Mouse (Mus musculus): ENCODE measurements around the gene Mrrf.

The Mrrf gene

DNA sequence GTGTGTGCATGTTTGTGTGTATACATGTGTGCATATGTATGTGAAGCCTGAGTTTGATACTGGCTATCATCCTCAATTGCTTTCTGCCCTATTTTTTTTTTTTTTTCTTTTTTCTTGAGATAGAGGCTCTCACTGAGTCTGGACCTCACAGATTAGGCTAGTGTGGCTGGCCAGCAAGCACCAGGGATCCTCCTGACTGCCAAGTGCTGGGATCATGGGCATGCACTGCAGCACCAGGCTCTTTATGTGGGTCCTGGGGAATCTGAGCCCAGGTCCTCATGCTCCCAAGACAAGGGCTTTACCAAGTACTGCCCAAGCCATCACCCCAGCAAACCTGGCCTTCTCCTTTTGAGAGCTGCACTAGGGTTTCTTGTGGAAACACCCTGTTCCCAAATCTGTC lies 87.2 kb downstream of the Mrrf start:
- no peak for DNase-seq (ENCODE audit: extremely low read depth, low read depth, low spot score)

DNA sequence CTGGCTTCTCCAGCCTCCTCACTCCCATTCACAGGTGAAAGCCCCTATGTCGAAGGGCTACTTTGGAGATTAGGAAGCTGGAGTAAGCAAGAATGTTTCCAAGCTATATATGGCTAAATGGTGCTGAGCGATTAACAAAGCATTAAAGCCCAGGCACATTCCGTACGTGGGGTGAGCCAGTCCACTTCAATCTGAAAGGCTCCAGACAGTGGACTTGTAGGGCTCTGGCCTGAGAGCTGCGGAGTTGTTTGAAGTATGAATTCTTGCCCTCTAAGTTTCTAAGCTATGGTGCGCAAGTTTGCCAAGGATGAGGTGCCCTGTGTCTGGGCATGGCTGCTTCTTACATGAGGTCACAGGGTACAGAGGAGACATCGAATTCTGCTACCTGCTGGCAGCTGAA lies 88.0 kb downstream of the Mrrf start:
- DNase-seq (ENCODE audit: extremely low read depth, low read depth, low spot score) = no peak

DNA sequence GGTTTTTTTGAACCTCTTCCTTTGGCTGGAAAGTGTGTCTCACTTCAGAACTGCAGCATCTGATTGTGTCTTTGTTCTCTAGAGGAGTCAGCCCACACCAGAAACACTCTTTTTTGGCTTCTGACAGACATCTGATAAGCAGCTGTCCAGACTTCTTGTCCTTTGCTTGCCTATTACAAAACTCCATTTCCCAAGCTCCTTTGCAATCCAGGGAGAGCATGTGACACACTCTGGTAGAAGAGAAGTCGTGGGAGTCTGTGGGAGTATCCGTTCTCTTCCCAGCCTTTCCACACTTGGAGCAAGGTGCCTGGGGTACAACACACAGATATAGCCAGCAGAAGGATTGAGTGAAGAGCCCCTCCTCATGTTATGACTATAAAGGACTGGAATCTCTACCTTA lies 88.4 kb downstream of the Mrrf start:
- no peak for DNase-seq (ENCODE audit: extremely low read depth, low read depth, low spot score)

DNA sequence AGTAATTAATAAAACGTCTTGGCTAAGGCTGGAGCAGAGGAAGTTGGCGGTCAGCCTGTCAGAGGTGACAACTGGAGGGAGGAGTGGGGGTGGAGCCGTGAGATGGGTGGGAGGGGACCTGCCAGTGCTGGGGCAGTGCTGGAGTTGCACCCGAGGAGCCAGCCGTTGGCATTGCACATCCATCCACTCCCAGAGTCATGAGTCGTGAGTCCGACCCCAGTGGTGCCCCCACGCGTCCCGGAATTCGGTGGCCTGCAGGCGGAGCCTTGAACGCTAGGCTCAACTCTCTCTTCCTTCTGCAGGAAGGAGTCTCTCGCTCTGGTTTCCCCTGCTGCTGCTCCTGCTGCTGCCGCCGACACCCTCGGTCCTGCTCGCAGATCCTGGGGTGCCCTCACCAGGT lies 94.2 kb downstream of the Mrrf start, which contains the start of gene Ptgs1:
Gene Ptgs1, plus strand, starts transcription at position 61 of the 400 bp plus-strand sequence.
- DNase-seq (ENCODE audit: extremely low read depth, low read depth, low spot score) = no peak

DNA sequence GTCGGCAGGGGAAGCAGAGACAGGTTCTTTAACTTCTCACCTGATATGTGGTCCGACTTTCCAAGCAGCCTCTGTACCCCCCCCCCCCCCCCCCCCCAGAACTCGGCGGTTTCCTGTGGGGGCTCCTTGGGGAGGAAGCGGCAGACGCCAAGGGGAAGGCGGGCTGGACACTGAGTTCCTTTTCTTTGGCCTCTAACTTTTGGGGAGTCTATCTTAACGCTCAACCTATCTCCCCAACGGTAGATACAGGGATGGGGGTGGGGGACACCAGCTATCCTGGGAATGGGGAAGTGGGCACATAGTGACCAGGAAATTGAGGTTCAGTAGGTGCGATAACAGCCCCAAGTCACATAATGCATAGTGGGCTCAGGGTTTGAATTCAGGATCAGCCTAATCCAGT lies 94.8 kb downstream of the Mrrf start:
- DNase-seq (ENCODE audit: extremely low read depth, low read depth, low spot score) = no peak

DNA sequence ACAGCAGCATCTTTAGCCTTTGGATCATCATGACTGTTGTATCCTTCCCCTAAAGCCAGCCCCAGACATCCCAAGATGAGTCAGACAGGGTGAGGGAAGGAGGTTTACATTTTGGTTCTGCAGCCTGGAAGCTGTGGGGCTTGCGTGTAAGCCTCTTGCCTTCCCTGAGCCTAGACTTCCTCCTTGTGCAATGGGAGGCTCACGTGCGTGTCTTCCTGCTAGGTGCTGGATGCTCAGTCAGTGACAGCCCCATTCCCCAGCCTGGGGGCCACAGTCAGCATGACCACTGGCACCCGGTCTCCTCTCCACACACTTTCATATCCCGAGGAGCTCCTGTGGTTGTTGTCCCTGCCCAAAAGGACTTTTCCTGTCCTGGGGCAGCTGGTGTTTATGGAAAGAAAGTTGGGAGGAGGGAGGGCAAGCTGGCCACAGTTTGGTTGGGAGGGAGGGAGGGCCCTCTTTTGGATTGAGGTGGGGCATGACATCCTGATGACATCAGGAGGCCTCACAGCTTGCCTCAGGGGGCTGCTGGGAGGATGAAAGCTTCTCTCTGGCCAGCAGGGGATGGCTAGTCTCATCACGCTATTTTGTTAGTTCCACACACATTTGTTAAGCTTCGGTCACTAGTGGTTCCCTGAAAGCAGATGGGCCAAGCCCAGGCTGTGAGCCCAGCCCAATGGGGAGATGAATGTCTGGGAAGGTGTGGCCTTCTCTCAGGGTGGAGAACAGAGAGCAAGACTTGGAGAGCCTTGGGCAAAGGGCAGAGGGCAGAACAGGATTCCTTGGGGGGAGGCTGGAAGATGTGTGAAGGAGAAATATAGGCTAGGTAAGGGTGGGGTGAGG lies 98.6 kb downstream of the Mrrf start:
- DNase-seq (ENCODE audit: extremely low read depth, low read depth, low spot score) = no peak

DNA sequence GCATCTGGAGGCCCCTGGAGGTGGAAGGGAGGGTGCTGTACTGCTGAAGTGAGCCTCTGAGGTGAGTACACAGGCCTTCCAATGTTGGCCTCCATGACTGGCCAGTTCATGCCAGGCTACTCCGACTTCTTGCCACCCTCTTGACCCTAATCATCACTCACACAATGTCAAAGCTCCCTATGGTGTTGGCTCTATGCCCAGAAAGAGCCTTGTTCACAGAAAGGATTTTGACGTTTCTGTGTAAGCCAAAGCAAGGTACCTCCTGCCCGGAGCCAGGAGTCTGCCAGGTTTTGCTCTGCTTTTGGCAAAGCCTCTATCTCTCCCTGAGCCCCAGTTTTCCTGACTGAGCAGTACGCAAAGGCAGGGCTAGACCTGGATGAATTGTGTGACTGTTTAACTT lies 99.7 kb downstream of the Mrrf start:
- DNase-seq (ENCODE audit: extremely low read depth, low read depth, low spot score) = no peak

DNA sequence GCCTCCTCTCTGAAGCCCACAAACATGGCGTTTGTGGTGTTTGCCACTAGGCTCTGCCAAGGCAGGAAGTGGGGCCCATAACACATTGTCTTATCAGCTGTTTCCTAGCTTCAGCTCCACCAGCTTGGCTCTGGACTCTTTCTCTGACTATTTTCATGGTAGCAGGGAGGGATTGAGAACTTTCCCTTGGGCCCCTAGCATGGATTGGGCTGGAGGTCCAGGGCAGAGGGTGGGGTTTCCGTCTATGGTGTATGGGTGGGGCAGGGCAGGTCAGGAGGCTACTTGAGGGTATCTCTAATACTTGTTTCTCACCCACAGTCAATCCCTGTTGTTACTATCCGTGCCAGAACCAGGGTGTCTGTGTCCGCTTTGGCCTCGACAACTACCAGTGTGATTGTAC lies 100.7 kb downstream of the Mrrf start:
- no peak for DNase-seq (ENCODE audit: extremely low read depth, low read depth, low spot score)

DNA sequence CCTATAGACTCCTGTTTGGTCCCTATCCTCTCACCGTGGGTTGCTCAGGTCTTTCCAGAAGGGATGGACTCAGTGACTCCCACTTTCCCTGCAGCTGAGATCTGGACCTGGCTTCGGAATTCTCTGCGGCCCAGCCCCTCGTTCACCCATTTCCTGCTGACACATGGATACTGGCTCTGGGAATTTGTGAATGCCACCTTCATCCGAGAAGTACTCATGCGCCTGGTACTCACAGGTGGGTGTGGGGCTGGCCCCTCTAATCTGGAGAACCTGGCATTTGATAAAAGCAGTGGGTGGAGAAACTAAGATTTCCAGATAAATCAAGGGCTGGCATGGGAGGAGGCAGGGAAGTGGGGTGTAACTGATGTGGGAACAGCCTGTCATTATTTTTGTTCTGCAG lies 101.4 kb downstream of the Mrrf start:
- DNase-seq (ENCODE audit: extremely low read depth, low read depth, low spot score) = no peak

DNA sequence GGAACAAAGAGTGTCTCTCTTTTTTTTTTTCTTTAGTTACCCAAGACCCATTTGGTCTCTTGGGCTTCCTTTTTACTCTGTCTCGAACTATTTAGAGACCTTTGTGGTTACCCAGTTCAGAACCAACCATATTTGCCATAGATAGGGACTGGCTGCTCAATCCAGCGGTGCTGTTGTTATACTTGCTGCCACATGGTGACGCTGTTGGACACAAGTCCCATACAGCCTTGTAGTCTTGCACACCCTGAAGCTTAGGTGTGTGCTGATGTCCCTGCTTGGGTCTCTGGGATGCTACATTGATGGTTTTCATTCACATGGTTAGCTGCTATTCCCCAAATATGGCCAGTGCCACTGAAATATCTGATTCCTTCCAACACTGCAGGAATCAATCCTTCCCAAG lies 102.3 kb downstream of the Mrrf start:
- DNase-seq (ENCODE audit: extremely low read depth, low read depth, low spot score) = no peak

DNA sequence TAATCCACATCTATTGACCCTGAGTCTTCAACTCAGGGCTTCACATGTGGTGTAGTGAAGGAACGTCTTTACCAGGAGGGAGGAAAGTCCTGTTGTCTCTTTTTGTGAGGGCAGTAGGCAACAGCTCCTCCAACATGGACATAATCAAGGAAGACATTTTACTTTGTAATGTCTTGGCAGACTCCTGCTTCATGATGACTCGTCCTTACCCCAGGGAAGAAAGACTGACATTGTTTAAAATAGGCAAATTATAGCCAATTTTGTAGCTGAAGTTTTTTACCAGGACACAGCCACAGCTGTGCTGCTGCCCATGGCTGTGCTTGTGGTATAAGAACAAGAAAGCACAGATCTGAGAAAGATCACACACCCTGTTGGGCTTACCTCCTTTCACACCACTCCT lies 102.8 kb downstream of the Mrrf start:
- no peak for DNase-seq (ENCODE audit: extremely low read depth, low read depth, low spot score)

All from fat pad, adult 2 months (tissue).